Mouse (Mus musculus): ENCODE data around the gene Slc30a7. TPM values are rescaled to one million over a fixed set of nuclear protein-coding genes. Genes with fewer than 3 reads are reported as not detected.

Gene Slc30a7
- total and polyA plus RNA-seq, 3 experiments = 15.0 to 38.9 (median 25.3) TPM

DNA sequence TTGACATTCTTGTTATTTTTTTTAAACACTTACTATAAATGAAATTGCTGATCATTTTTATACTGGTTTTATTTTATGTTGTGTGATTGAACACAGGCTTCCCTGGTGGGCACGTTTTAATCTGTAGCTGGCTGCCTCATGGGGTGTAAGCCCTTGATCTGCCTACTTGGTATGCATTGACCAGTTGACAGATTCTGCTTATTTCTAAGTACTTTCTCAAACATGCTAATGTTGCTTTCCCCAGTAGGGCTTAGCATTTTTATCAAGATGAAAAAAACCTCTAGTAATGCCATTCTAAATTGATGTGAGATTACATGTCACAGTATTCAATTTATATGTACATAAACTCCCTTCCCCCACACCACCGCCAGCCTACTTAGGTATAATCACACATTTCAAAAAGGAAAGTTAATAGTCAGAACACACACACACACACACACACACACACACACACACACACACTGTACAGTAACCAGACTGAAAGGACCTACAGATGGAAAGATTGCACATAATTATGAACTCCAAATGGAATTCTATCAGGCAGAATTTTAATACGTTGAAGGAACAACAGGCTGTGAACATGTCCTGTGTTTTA lies 108.8 kb downstream of the Slc30a7 start:
- Histone ChIP-seq H3K27ac (ENCODE audit: insufficient read depth, low read depth) (no peak overlapping the region), H3K4me2 (ENCODE audit: insufficient read depth, low read depth, poor library complexity, severe bottlenecking) (no peak overlapping the region), H3K4me3 (replicated peaks in 1 of 3; ENCODE audit: low read depth in 2 of 3, low read length in 2 of 3, poor library complexity in 1 of 3) (no peak overlapping the region), H3K36me3 (replicated peaks in 1 of 2; ENCODE audit: control insufficient read depth in 1 of 2, insufficient read depth in 1 of 2, low read length in 1 of 2) (peaks cover 37 to 84% of the 10 kb centered on the region in 2 experiments), H3K9ac (ENCODE audit: insufficient read depth, low read depth) (no peak overlapping the region), H3K9me3 (replicated peaks; ENCODE audit: low read length) (no peaks in the 10 kb centered on the region), H3K79me2 (replicated peaks; ENCODE audit: control insufficient read depth, extremely low read depth, insufficient read depth, poor library complexity, severe bottlenecking) (no peaks in the 10 kb centered on the region; the same call in 1 of the 2 replicates), H3K27me3 (replicated peaks) (no peaks in the 10 kb centered on the region), H3K4me1 (ENCODE audit: control insufficient read depth in 1 of 2, insufficient read depth in 2 of 2) (peaks cover 3 to 46% of the 10 kb centered on the region in 2 experiments; a peak in 3 of 4 replicates)
- dilution Hi-C loops (cut with MboI; ENCODE audit: extremely low pct_ligation_motif_present, extremely low pct_unique_long_range_greater_than_20kb, low sequenced_read_pairs) = no loop called here
- TF ChIP-seq USF2 (conservative IDR thresholded peaks at IDR 0.05; ENCODE audit: low read depth, low read length) = no peak
- TF ChIP-seq JUN (IDR thresholded peaks at IDR 0.05; ENCODE audit: insufficient read depth, low read depth, low read length) = no peak
- TF ChIP-seq E2F4 (IDR thresholded peaks at IDR 0.05; ENCODE audit: insufficient replicate concordance, low read depth, low read length) = no peak
- TF ChIP-seq PAX5 (IDR thresholded peaks at IDR 0.05; ENCODE audit: low read length) = no peak
- no peak for TF ChIP-seq CTCF (conservative IDR thresholded peaks at IDR 0.05 in 1 of 2, IDR thresholded peaks at IDR 0.05 in 1 of 2; ENCODE audit: low read depth in 2 of 2, low read length in 2 of 2)
- no peak for TF ChIP-seq ZC3H11A (IDR thresholded peaks at IDR 0.05; ENCODE audit: low read depth, low read length)
- no peak for TF ChIP-seq IRF4 (IDR thresholded peaks at IDR 0.05; ENCODE audit: low read depth, low read length)
- TF ChIP-seq MXI1 (IDR thresholded peaks at IDR 0.05; ENCODE audit: low read depth, low read length) = no peak
- TF ChIP-seq MAFK (IDR thresholded peaks at IDR 0.05; ENCODE audit: insufficient replicate concordance, low read length) = no peak
- no peak for TF ChIP-seq MAZ (IDR thresholded peaks at IDR 0.05; ENCODE audit: low read depth, low read length)
- no peak for TF ChIP-seq POLR2AphosphoS2 (IDR thresholded peaks at IDR 0.05; ENCODE audit: low read depth, low read length)
- TF ChIP-seq TBP (conservative IDR thresholded peaks at IDR 0.05; ENCODE audit: low read depth, low read length) = no peak
- TF ChIP-seq NELFE (IDR thresholded peaks at IDR 0.05; ENCODE audit: low read depth, low read length) = no peak
- TF ChIP-seq MYC (IDR thresholded peaks at IDR 0.05; ENCODE audit: low read depth, low read length) = no peak
- in situ Hi-C loops (cut with MboI; ENCODE audit: low pct_ligation_motif_present, low pct_unique_long_range_greater_than_20kb, low sequenced_read_pairs) = no loop called here
- no peak for DNase-seq (ENCODE audit: extremely low read depth)

DNA sequence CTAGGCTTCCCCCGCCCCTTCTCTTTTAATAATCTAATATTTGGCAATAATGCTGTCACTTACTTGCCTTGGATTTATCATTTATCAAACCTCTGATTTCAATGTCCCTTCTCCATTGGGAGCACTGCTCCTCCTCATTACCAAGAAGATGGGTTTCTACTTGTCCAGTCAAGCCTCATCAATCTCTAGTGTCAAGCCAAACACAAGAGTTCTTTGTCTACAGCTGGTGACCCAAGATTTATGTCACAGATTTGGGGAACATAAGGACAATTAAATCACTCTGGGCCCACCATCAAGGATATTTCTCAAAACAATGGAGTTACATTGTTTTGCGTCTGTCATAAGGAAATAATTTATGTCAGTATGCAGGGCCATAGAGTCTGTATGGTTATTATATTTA lies 114.0 kb downstream of the Slc30a7 start:
- no peaks in the 10 kb centered on the region for H3K9me3 ChIP-seq (replicated peaks; ENCODE audit: low read length)
- no peak for TF ChIP-seq ETS1 (conservative IDR thresholded peaks at IDR 0.05; ENCODE audit: low read depth, low read length)
- no peak for TF ChIP-seq CHD2 (IDR thresholded peaks at IDR 0.05; ENCODE audit: low read length)
- TF ChIP-seq SMC3 (IDR thresholded peaks at IDR 0.05; ENCODE audit: low read depth, low read length) = no peak
- TF ChIP-seq MAFK (IDR thresholded peaks at IDR 0.05; ENCODE audit: insufficient replicate concordance, low read length) = no peak
- no peak for TF ChIP-seq MXI1 (IDR thresholded peaks at IDR 0.05; ENCODE audit: low read depth, low read length)
- TF ChIP-seq CHD1 (IDR thresholded peaks at IDR 0.05; ENCODE audit: low read depth, low read length) = no peak
- TF ChIP-seq MYC (IDR thresholded peaks at IDR 0.05; ENCODE audit: low read depth, low read length) = no peak
- H3K4me2 ChIP-seq (ENCODE audit: insufficient read depth, low read depth, poor library complexity, severe bottlenecking) = no peak overlapping the region
- H3K27ac ChIP-seq (ENCODE audit: insufficient read depth, low read depth) = no peak overlapping the region
- peaks cover 3 to 46% of the 10 kb centered on the region in 2 experiments; a peak in 3 of 4 replicates for H3K4me1 ChIP-seq (ENCODE audit: control insufficient read depth in 1 of 2, insufficient read depth in 2 of 2)
- no peak for DNase-seq (ENCODE audit: extremely low read depth)
- in situ Hi-C loops (cut with MboI; ENCODE audit: low pct_ligation_motif_present, low pct_unique_long_range_greater_than_20kb, low sequenced_read_pairs) = no loop called here
- peaks cover 11% of the 10 kb centered on the region for H3K79me2 ChIP-seq (replicated peaks; ENCODE audit: control insufficient read depth, extremely low read depth, insufficient read depth, poor library complexity, severe bottlenecking)
- dilution Hi-C loops (cut with MboI; ENCODE audit: extremely low pct_ligation_motif_present, extremely low pct_unique_long_range_greater_than_20kb, low sequenced_read_pairs) = no loop called here
- peaks cover 14 to 65% of the 10 kb centered on the region in 2 experiments for H3K36me3 ChIP-seq (replicated peaks in 1 of 2; ENCODE audit: control insufficient read depth in 1 of 2, insufficient read depth in 1 of 2, low read length in 1 of 2)
- no peaks in the 10 kb centered on the region for H3K27me3 ChIP-seq (replicated peaks)
- no peak overlapping the region for H3K4me3 ChIP-seq (replicated peaks in 1 of 3; ENCODE audit: low read depth in 2 of 3, low read length in 2 of 3, poor library complexity in 1 of 3)
- no peak overlapping the region for H3K9ac ChIP-seq (ENCODE audit: insufficient read depth, low read depth)
